Mouse (Mus musculus): ENCODE measurements at regions not wholly inside any gene's neighbourhood (a gene's known extent, or its start where the extent isn't known, plus 50 kb on each side); places are given as distances from the start of the nearest gene placed in this dataset.

DNA sequence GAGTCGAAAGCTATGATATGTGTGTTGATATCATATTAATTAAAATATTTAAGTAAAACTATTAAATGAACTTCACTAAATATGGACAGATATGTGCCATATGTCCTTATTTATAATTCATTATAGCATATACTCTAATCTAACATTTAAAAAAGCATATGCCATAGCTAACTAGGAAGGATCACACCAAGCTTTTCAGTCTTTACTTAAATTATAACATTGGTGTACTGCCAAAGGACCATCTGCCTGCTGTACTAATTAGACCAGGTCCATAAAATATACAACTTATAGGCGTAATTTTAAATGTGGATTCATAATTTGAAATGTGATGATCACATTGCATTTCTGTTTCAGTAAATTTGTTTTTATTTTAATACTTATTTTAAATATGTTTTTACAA lies 651.9 kb upstream of the Klhl1 start:
- no peaks in the 10 kb centered on the region for H3K4me1 ChIP-seq (ENCODE audit: control insufficient read depth, insufficient read depth)
- H3K9me3 ChIP-seq (replicated peaks; ENCODE audit: control insufficient read depth, low read length), result no peaks in the 10 kb centered on the region
- no peak overlapping the region for H3K4me3 ChIP-seq (ENCODE audit: low read depth, low read length)
- DNase-seq (ENCODE audit: low spot score) (no peak), ATAC-seq (ENCODE audit: insufficient read depth, low read depth) (no peak)
- H3K27me3 ChIP-seq (ENCODE audit: control insufficient read depth, insufficient read depth, low read length), result no peaks in the 10 kb centered on the region
- no peak for TF ChIP-seq CTCF (IDR thresholded peaks at IDR 0.05; ENCODE audit: low read depth)
- no peak for TF ChIP-seq EP300 (IDR thresholded peaks at IDR 0.05; ENCODE audit: low read depth)
- H3K27ac ChIP-seq (ENCODE audit: low read depth), result no peak overlapping the region
- no peaks in the 10 kb centered on the region for H3K36me3 ChIP-seq (replicated peaks; ENCODE audit: control insufficient read depth, insufficient read depth, low read length)
- H3K4me2 ChIP-seq (ENCODE audit: low read depth, low read length), result no peak overlapping the region
- no peak overlapping the region for H3K9ac ChIP-seq (replicated peaks; ENCODE audit: low read depth, low read length)
- 61% methylated on average over 2 of the region's 2 CpGs for WGBS

DNA sequence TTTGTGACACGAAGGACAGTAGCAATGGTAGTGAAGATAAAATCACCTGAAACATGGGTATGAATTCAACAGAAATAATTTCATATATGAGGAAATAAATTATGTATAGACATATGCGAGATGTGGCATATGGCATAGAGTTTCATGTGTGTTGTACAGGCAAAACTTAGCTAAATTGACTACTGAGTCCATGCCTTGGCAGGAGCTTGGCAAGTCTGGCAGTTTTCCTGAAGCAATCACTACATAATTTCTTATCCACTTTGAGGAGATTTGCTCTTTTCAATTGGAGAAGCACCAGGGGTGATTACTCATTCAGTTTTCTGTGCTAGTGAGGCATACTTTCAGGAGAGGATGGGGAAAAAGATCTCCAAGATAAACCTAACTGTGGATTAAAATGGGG lies 646.9 kb upstream of the Klhl1 start:
- ATAC-seq (ENCODE audit: insufficient read depth, low read depth) (no peak), DNase-seq (ENCODE audit: low spot score) (no peak)
- H3K4me2 ChIP-seq (ENCODE audit: low read depth, low read length), result no peak overlapping the region
- no peaks in the 10 kb centered on the region for H3K27me3 ChIP-seq (ENCODE audit: control insufficient read depth, insufficient read depth, low read length)
- H3K9ac ChIP-seq (replicated peaks; ENCODE audit: low read depth, low read length), result no peak overlapping the region
- no peak overlapping the region for H3K27ac ChIP-seq (ENCODE audit: low read depth)
- no peaks in the 10 kb centered on the region for H3K4me1 ChIP-seq (ENCODE audit: control insufficient read depth, insufficient read depth)
- no peak overlapping the region for H3K4me3 ChIP-seq (ENCODE audit: low read depth, low read length)
- no peaks in the 10 kb centered on the region for H3K36me3 ChIP-seq (replicated peaks; ENCODE audit: control insufficient read depth, insufficient read depth, low read length)
- TF ChIP-seq CTCF (IDR thresholded peaks at IDR 0.05; ENCODE audit: low read depth), result no peak
- no peak for TF ChIP-seq EP300 (IDR thresholded peaks at IDR 0.05; ENCODE audit: low read depth)
- no peaks in the 10 kb centered on the region for H3K9me3 ChIP-seq (replicated peaks; ENCODE audit: control insufficient read depth, low read length)
- 68% methylated on average over 2 of the region's 2 CpGs for WGBS

- ATAC-seq (ENCODE audit: insufficient read depth, low read depth) (no peak), DNase-seq (ENCODE audit: low spot score) (no peak)
- H3K9ac ChIP-seq (replicated peaks; ENCODE audit: low read depth, low read length), result no peak overlapping the region
- no peaks in the 10 kb centered on the region for H3K27me3 ChIP-seq (ENCODE audit: control insufficient read depth, insufficient read depth, low read length)
- no peak overlapping the region for H3K27ac ChIP-seq (ENCODE audit: low read depth)
- H3K9me3 ChIP-seq (replicated peaks; ENCODE audit: control insufficient read depth, low read length), result no peaks in the 10 kb centered on the region
- H3K4me2 ChIP-seq (ENCODE audit: low read depth, low read length), result no peak overlapping the region
- no peak overlapping the region for H3K4me3 ChIP-seq (ENCODE audit: low read depth, low read length)
- H3K36me3 ChIP-seq (replicated peaks; ENCODE audit: control insufficient read depth, insufficient read depth, low read length), result no peaks in the 10 kb centered on the region
- H3K4me1 ChIP-seq (ENCODE audit: control insufficient read depth, insufficient read depth), result no peaks in the 10 kb centered on the region
- 80% methylated on average over 9 of the region's 9 CpGs for WGBS
- TF ChIP-seq CTCF (IDR thresholded peaks at IDR 0.05; ENCODE audit: low read depth), result no peak
- TF ChIP-seq EP300 (IDR thresholded peaks at IDR 0.05; ENCODE audit: low read depth), result no peak
Measured at GRCm38 (mm10) chr14:97148997-97149653, 630.2 kb upstream of the Klhl1 start.

DNA sequence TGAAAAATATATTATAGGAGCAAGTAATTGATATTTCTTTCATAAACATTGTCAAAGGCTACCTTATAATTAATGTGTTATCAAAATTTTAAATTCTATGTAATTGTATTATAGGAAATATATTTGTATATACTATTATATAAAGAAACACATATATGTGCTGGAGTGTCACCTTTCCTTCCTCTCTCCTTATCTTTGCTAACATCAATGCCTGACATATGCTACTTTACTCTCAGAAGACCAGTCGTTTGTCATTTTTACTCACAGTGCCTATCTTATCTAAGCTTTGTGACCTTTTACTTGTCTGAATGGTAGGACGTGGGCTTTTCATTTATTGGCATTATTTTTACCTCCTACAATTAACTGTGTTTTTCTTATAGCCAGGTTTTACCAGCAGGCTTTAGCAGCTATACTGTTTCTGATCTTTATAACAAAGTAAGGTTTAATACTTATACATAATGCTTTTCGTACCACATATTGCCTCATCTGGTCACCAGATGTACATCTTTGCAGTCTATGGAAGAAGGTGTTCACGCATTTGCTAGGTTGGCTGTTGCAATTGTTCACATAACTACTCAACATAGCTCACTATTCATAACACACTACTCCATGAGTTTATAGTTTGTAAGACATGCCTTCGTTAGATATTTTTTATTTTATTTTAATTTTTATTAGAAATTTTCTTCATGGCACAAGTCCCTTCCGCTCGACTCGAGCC lies 597.2 kb upstream of the Klhl1 start:
- TF ChIP-seq EP300 (IDR thresholded peaks at IDR 0.05; ENCODE audit: low read depth) (no peak), CTCF (IDR thresholded peaks at IDR 0.05; ENCODE audit: low read depth) (no peak)
- H3K4me2 ChIP-seq (ENCODE audit: low read depth, low read length), result no peak overlapping the region
- H3K9ac ChIP-seq (replicated peaks; ENCODE audit: low read depth, low read length), result no peak overlapping the region
- no peaks in the 10 kb centered on the region for H3K27me3 ChIP-seq (ENCODE audit: control insufficient read depth, insufficient read depth, low read length)
- H3K36me3 ChIP-seq (replicated peaks; ENCODE audit: control insufficient read depth, insufficient read depth, low read length), result no peaks in the 10 kb centered on the region
- WGBS, result 68% methylated on average over 8 of the region's 8 CpGs
- no peak overlapping the region for H3K27ac ChIP-seq (ENCODE audit: low read depth)
- no peaks in the 10 kb centered on the region for H3K4me1 ChIP-seq (ENCODE audit: control insufficient read depth, insufficient read depth)
- H3K9me3 ChIP-seq (replicated peaks; ENCODE audit: control insufficient read depth, low read length), result no peaks in the 10 kb centered on the region
- no peak for ATAC-seq (ENCODE audit: insufficient read depth, low read depth)
- H3K4me3 ChIP-seq (ENCODE audit: low read depth, low read length), result no peak overlapping the region
- DNase-seq (ENCODE audit: low spot score), result no peak

DNA sequence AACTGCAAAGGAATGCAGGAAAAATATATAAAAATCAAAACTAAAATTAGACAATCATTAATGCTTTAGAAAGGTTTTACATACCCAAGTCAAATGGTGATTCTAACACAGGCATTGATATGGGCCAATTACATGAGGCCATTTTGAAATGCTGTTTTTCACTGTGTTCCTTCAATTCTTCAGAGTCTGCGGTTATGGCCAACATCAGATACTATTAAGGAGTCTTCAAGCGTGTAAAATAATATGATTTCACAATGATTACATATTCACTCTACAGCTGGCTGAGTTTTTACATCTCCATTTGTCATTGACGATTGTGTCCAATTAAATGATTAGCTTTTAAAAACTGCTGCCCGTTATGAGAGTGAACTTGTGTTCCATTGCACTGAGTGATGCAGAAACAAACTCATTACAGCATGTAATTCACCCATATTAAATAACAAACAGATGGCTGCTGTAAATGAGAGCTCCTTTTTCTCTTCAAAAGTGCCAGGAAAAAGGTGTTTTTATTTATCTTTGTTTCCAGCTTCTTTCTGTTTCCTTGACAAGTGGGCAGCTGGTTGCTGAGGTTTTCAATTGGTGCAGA lies 582.3 kb upstream of the Klhl1 start:
- no peak overlapping the region for H3K4me2 ChIP-seq (ENCODE audit: low read depth, low read length)
- no peaks in the 10 kb centered on the region for H3K36me3 ChIP-seq (replicated peaks; ENCODE audit: control insufficient read depth, insufficient read depth, low read length)
- ATAC-seq (ENCODE audit: insufficient read depth, low read depth) (no peak), DNase-seq (ENCODE audit: low spot score) (no peak)
- TF ChIP-seq EP300 (IDR thresholded peaks at IDR 0.05; ENCODE audit: low read depth), result no peak
- TF ChIP-seq CTCF (IDR thresholded peaks at IDR 0.05; ENCODE audit: low read depth), result no peak
- H3K27ac ChIP-seq (ENCODE audit: low read depth), result no peak overlapping the region
- H3K9ac ChIP-seq (replicated peaks; ENCODE audit: low read depth, low read length), result no peak overlapping the region
- H3K9me3 ChIP-seq (replicated peaks; ENCODE audit: control insufficient read depth, low read length), result no peaks in the 10 kb centered on the region
- 73% methylated on average over 4 of the region's 4 CpGs for WGBS
- no peaks in the 10 kb centered on the region for H3K4me1 ChIP-seq (ENCODE audit: control insufficient read depth, insufficient read depth)
- H3K27me3 ChIP-seq (ENCODE audit: control insufficient read depth, insufficient read depth, low read length), result no peaks in the 10 kb centered on the region
- no peak overlapping the region for H3K4me3 ChIP-seq (ENCODE audit: low read depth, low read length)
